27 mouse cellular contexts compared by ENCODE assay signal in genomic region chr17:15588116-15588515, GRCm38 (mm10). TPM values are rescaled to one million over a fixed set of nuclear protein-coding genes. Genes with fewer than 3 reads are reported as not detected.
DNase-seq lines count a peak whose midpoint lies in the region; ATAC-seq and TF ChIP-seq lines count a peak whose summit lies in the region.
"Had no signal": no experiment of that assay in that cellular context is flagged by ENCODE, and none has a peak within 500 bp of the region (broad histone marks: within the 10 kb centered on the region; RNA-seq: fewer than 3 reads in every experiment).

No protein-coding gene starts in this region.

- DNase-seq in intestine, embryonic 14.5 days (ENCODE audit: low spot score), result no peak
- no peak for DNase-seq in left cerebral cortex, adult 8-10 months (ENCODE audit: low spot score in 2 of 2)
- DNase-seq: adrenal gland, adult 8-10 months; adrenal gland, postnatal 14 days; adrenal gland, postnatal 36 days; B cell, adult 2 months; cerebellum, adult 18-20 months; cerebellum, adult 8-10 months; cerebellum, adult 9-11 months; cerebellum, postnatal 14 days; cerebellum, postnatal 36 days; embryo, embryonic 11 days had no signal

- no peak for TF ChIP-seq POLR2A in small intestine, adult 2 months (IDR thresholded peaks at IDR 0.05; ENCODE audit: low read depth, low read length)

- H3K9ac ChIP-seq in intestine, embryonic 14.5 days (ENCODE audit: low read length), result no peak overlapping the region
- no peak overlapping the region for H3K9ac ChIP-seq in intestine, embryonic 16.5 days (ENCODE audit: low read depth, low read length)
- H3K9ac ChIP-seq: embryonic facial prominence, embryonic 13.5 days; embryonic facial prominence, embryonic 15.5 days; forebrain, embryonic 12.5 days had no signal

- H3K4me1 ChIP-seq in intestine, embryonic 14.5 days (replicated peaks; ENCODE audit: control insufficient read depth, insufficient read depth, low read length), result no peaks in the 10 kb centered on the region
- H3K4me1 ChIP-seq in intestine, embryonic 16.5 days (ENCODE audit: control insufficient read depth, insufficient read depth, low read length), result no peaks in the 10 kb centered on the region
- peaks cover 15% of the 10 kb centered on the region; the same call in 1 of the 2 replicates for H3K4me1 ChIP-seq in small intestine, adult 2 months (ENCODE audit: control insufficient read depth, insufficient read depth, insufficient read length, low read length)
- H3K4me1 ChIP-seq: embryonic facial prominence, embryonic 13.5 days; embryonic facial prominence, embryonic 15.5 days; forebrain, embryonic 10.5 days; forebrain, embryonic 12.5 days had no signal

- peak; percentile 47; the same call in 1 of the 2 replicates for ATAC-seq in intestine, embryonic 14.5 days (replicated peaks; ENCODE audit: low FRiP score, low TSS enrichment, low read depth)
- peak; percentile 88 for ATAC-seq in intestine, embryonic 16.5 days
- no peak for ATAC-seq in megakaryocyte-erythroid progenitor cell, adult 5-6 weeks (replicated peaks; ENCODE audit: low FRiP score, low TSS enrichment, poor library complexity, severe bottlenecking)
- ATAC-seq: activated CD4-positive, CD25-positive, alpha-beta regulatory T cell, adult 4 months; CD4-positive, CD25-positive, alpha-beta regulatory T cell, adult 4 months; forebrain, embryonic 14.5 days; forebrain, embryonic 16.5 days; Patski had no signal

- no peaks in the 10 kb centered on the region for H3K36me3 ChIP-seq in intestine, embryonic 14.5 days (ENCODE audit: control insufficient read depth, insufficient read depth, low read length)
- H3K36me3 ChIP-seq in intestine, embryonic 16.5 days (ENCODE audit: control insufficient read depth, insufficient read depth, low read length), result no peaks in the 10 kb centered on the region
- H3K36me3 ChIP-seq in small intestine, adult 2 months (ENCODE audit: control insufficient read depth, insufficient read depth, low read length), result no peaks in the 10 kb centered on the region
- H3K36me3 ChIP-seq: embryonic facial prominence, embryonic 13.5 days; embryonic facial prominence, embryonic 15.5 days; forebrain, embryonic 10.5 days; forebrain, embryonic 12.5 days; G1E had no signal

- TF ChIP-seq CTCF in small intestine, adult 2 months (IDR thresholded peaks at IDR 0.05; ENCODE audit: extremely low read depth, insufficient read length, insufficient replicate concordance, low read depth, low read length), result no peak

- 75% methylated on average over 2 of the region's 2 CpGs for WGBS in intestine, embryonic 14.5 days
- 56% methylated on average over 2 of the region's 2 CpGs for WGBS in intestine, embryonic 16.5 days
- WGBS in small intestine, adult 2 months, result 28% methylated on average over 2 of the region's 2 CpGs

- H3K9me3 ChIP-seq in intestine, embryonic 14.5 days (ENCODE audit: control insufficient read depth, low read length), result no peaks in the 10 kb centered on the region
- no peaks in the 10 kb centered on the region for H3K9me3 ChIP-seq in intestine, embryonic 16.5 days (ENCODE audit: control insufficient read depth, low read length)
- H3K9me3 ChIP-seq: embryonic facial prominence, embryonic 13.5 days; embryonic facial prominence, embryonic 15.5 days; forebrain, embryonic 10.5 days; forebrain, embryonic 12.5 days; G1E had no signal

- no peak overlapping the region for H3K4me3 ChIP-seq in intestine, embryonic 14.5 days (ENCODE audit: low read depth, low read length)
- H3K4me3 ChIP-seq in intestine, embryonic 16.5 days (ENCODE audit: low read length), result no peak overlapping the region
- H3K4me3 ChIP-seq in small intestine, adult 2 months (ENCODE audit: low read depth, low read length), result no peak overlapping the region
- H3K4me3 ChIP-seq: embryonic facial prominence, embryonic 13.5 days; embryonic facial prominence, embryonic 15.5 days; erythroblast, embryonic 14.5 days; forebrain, embryonic 10.5 days; forebrain, embryonic 12.5 days had no signal

- no peaks in the 10 kb centered on the region for H3K27me3 ChIP-seq in intestine, embryonic 14.5 days (replicated peaks; ENCODE audit: control insufficient read depth, insufficient read depth, low read length)
- no peaks in the 10 kb centered on the region for H3K27me3 ChIP-seq in intestine, embryonic 16.5 days (replicated peaks; ENCODE audit: control insufficient read depth, insufficient read depth, low read length)
- no peaks in the 10 kb centered on the region for H3K27me3 ChIP-seq in small intestine, adult 2 months (ENCODE audit: control insufficient read depth, insufficient read depth, low read length)
- H3K27me3 ChIP-seq: CH12.LX; embryonic facial prominence, embryonic 13.5 days; embryonic facial prominence, embryonic 15.5 days; forebrain, embryonic 12.5 days had no signal

- no peak overlapping the region for H3K27ac ChIP-seq in intestine, embryonic 14.5 days (ENCODE audit: low read depth)
- H3K27ac ChIP-seq in intestine, embryonic 16.5 days (ENCODE audit: low read length), result no peak overlapping the region
- H3K27ac ChIP-seq in small intestine, adult 2 months (ENCODE audit: insufficient read depth, low read depth, low read length), result peak overlapping the region; percentile 82
- H3K27ac ChIP-seq: embryonic facial prominence, embryonic 13.5 days; embryonic facial prominence, embryonic 15.5 days; forebrain, embryonic 10.5 days; forebrain, embryonic 12.5 days had no signal

- H3K4me2 ChIP-seq in intestine, embryonic 14.5 days (ENCODE audit: low read length), result no peak overlapping the region
- no peak overlapping the region for H3K4me2 ChIP-seq in intestine, embryonic 16.5 days (ENCODE audit: low read depth, low read length)
- H3K4me2 ChIP-seq: embryonic facial prominence, embryonic 13.5 days; embryonic facial prominence, embryonic 15.5 days; forebrain, embryonic 12.5 days had no signal

RNA-seq across cellular contexts. Expression of gene Prdm9, which starts 24.0 kb away (rescaled TPM):
- polyA plus RNA-seq in intestine, embryonic 14.5 days (2014; fragmentation: Nextera tagmentation; extraction: Ambion mirVana), result 0.38 and 1.1 TPM in 2 replicates
- polyA plus RNA-seq in intestine, embryonic 16.5 days (2015; fragmentation: Nextera tagmentation; extraction: Ambion mirVana), result 1.5 and 2.2 TPM in 2 replicates
- polyA plus RNA-seq in small intestine, adult 2 months (2012; rRNA removed), result 2.1 and 3.0 TPM in 2 replicates
- total RNA-seq in left cerebral cortex, adult 8-10 months (2022), result 1 to 10 TPM; 1.8 to 3.6 (median 2.9) TPM
- total RNA-seq in megakaryocyte-erythroid progenitor cell, adult 5-6 weeks (2014; fragmentation: Nextera tagmentation), result 3.0 and 9.8 TPM in 2 replicates
- 0.91 and 1.3 TPM in 2 replicates for total RNA-seq in megakaryocyte-erythroid progenitor cell, adult 5-6 weeks (2017)
- polyA plus RNA-seq: erythroblast, embryonic 14.5 days had no signal
